Mouse (Mus musculus): ENCODE data around the gene Pabpn1l. TPM values are rescaled to one million over a fixed set of nuclear protein-coding genes. Genes with fewer than 3 reads are reported as not detected.

Gene Pabpn1l
- polyA plus RNA-seq, 1 experiment = not detected

DNA sequence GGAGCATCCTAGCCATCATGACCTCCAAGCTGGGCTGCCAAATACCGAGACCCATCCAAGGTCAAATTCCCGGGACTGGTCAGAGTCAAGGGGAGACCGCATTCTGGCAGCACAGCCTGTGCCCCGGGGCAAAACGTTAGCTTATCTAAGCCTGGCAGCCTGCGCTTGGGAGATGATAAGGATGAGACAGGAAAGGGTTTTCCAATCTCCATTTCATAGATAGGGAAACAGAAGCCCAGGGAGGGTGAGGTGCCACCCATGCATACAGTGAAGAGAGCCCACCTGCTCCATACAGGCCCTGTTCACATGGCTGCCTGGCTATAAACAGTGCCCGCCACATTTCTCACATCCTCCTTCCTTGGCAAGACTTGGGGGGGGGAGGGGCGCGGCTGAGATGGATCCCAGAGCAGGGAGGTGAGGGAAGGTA is 43.8 kb upstream of the Pabpn1l start:
- Histone ChIP-seq H3K27ac (ENCODE audit: control insufficient read depth, insufficient read depth, low read depth, low read length) (no peak overlapping the region), H3K4me1 (ENCODE audit: control insufficient read depth, insufficient read depth, low read length) (peaks cover 2% of the 10 kb centered on the region; the same call in 1 of the 2 replicates), H3K4me3 (ENCODE audit: control insufficient read depth, low read depth, low read length) (no peak overlapping the region), H3K36me3 (ENCODE audit: control insufficient read depth, insufficient read depth, low read length) (no peaks in the 10 kb centered on the region), H3K27me3 (ENCODE audit: control insufficient read depth, insufficient read depth, low read length) (no peaks in the 10 kb centered on the region)
- no peak for TF ChIP-seq POLR2A (IDR thresholded peaks at IDR 0.05; ENCODE audit: control insufficient read depth, low read depth, low read length)
- TF ChIP-seq CTCF (IDR thresholded peaks at IDR 0.05; ENCODE audit: control insufficient read depth, insufficient read depth, insufficient replicate concordance, low read depth, low read length) = no peak

DNA sequence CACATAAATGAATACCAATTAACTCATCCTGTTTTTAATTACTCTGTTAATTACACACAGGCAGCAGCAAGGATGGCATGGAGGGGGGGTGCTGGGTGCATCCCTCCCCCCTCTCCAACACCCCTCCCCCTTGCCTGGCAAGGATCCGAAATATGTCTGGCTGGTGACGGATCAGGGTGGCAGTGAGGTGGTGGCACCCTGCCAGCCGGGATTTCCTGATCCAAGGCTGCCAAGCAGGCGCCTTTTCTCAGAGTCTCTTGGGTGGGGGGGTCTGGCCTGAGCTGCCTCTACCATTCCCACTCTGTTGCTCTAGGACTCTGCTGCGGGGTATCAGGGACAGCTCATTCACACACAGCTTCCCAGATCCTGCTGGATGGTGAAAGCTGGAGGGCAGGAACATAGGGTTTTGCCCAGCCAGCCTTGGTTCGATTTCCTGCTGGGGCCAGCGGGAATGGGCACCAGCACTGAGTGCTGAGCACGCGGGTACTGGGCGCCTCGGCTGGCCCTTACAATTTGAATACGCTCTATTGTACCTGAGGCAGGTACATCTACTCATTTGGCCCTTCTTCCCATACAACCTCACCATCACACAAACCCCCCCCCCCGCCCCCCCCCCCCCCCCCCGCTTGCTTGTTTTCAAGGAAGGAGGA is 43.3 kb upstream of the Pabpn1l start:
- peaks cover 2% of the 10 kb centered on the region; the same call in 1 of the 2 replicates for H3K4me1 ChIP-seq (ENCODE audit: control insufficient read depth, insufficient read depth, low read length)
- no peaks in the 10 kb centered on the region for H3K36me3 ChIP-seq (ENCODE audit: control insufficient read depth, insufficient read depth, low read length)
- no peaks in the 10 kb centered on the region for H3K27me3 ChIP-seq (ENCODE audit: control insufficient read depth, insufficient read depth, low read length)
- no peak overlapping the region for H3K4me3 ChIP-seq (ENCODE audit: control insufficient read depth, low read depth, low read length)
- no peak overlapping the region for H3K27ac ChIP-seq (ENCODE audit: control insufficient read depth, insufficient read depth, low read depth, low read length)
- TF ChIP-seq CTCF (IDR thresholded peaks at IDR 0.05; ENCODE audit: control insufficient read depth, insufficient read depth, insufficient replicate concordance, low read depth, low read length) = no peak
- no peak for TF ChIP-seq POLR2A (IDR thresholded peaks at IDR 0.05; ENCODE audit: control insufficient read depth, low read depth, low read length)

DNA sequence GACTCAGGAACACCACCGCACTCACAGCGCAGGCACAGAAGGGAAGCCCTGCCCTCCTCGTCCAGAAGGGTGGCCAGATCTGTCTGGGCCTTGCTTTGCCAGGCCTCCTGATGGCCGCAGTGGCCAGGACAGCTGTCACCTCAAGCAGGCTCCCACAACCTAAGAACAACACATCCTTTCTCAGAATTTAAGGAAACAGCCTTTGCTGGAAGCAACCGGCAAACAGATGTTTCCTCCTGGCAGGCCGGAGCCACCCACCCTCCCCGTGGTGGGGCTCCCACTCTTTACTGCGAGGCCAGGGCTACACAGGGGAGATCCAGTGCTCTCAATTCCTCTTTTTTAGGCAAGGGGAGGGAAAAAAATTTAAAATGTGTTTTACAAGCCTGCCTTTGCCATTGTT is 42.7 kb upstream of the Pabpn1l start:
- Histone ChIP-seq H3K36me3 (ENCODE audit: control insufficient read depth, insufficient read depth, low read length) (no peaks in the 10 kb centered on the region), H3K4me3 (ENCODE audit: control insufficient read depth, low read depth, low read length) (no peak overlapping the region), H3K27me3 (ENCODE audit: control insufficient read depth, insufficient read depth, low read length) (no peaks in the 10 kb centered on the region), H3K4me1 (ENCODE audit: control insufficient read depth, insufficient read depth, low read length) (peaks cover 2% of the 10 kb centered on the region; the same call in 1 of the 2 replicates), H3K27ac (ENCODE audit: control insufficient read depth, insufficient read depth, low read depth, low read length) (peak overlapping the region; percentile 12; the same call in 1 of the 2 replicates)
- no peak for TF ChIP-seq CTCF (IDR thresholded peaks at IDR 0.05; ENCODE audit: control insufficient read depth, insufficient read depth, insufficient replicate concordance, low read depth, low read length)
- TF ChIP-seq POLR2A (IDR thresholded peaks at IDR 0.05; ENCODE audit: control insufficient read depth, low read depth, low read length) = no peak

DNA sequence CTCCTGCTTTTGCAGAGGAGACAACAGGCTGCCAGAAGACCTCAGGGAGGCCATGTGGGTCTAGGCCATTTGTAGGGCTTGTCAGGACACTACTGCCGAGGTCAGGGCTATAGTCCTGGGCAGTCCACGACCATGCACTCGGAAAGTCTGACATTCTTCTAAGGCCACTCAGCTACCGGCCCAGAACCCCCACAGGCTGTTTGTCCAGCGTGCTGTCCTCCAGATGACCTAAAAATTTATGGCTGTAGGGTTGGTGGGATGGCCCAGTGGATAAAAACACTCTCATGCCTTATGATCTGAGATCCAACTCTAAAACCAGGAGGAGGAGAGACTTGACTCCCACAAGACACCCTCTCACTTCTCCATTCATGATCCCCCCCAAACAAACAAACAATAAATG is 41.1 kb upstream of the Pabpn1l start:
- H3K36me3 ChIP-seq (ENCODE audit: control insufficient read depth, insufficient read depth, low read length) = no peaks in the 10 kb centered on the region
- no peak overlapping the region for H3K27ac ChIP-seq (ENCODE audit: control insufficient read depth, insufficient read depth, low read depth, low read length)
- peaks cover 2% of the 10 kb centered on the region; the same call in 1 of the 2 replicates for H3K4me1 ChIP-seq (ENCODE audit: control insufficient read depth, insufficient read depth, low read length)
- TF ChIP-seq POLR2A (IDR thresholded peaks at IDR 0.05; ENCODE audit: control insufficient read depth, low read depth, low read length) (no peak), CTCF (IDR thresholded peaks at IDR 0.05; ENCODE audit: control insufficient read depth, insufficient read depth, insufficient replicate concordance, low read depth, low read length) (no peak)
- H3K4me3 ChIP-seq (ENCODE audit: control insufficient read depth, low read depth, low read length) = no peak overlapping the region
- no peaks in the 10 kb centered on the region for H3K27me3 ChIP-seq (ENCODE audit: control insufficient read depth, insufficient read depth, low read length)

DNA sequence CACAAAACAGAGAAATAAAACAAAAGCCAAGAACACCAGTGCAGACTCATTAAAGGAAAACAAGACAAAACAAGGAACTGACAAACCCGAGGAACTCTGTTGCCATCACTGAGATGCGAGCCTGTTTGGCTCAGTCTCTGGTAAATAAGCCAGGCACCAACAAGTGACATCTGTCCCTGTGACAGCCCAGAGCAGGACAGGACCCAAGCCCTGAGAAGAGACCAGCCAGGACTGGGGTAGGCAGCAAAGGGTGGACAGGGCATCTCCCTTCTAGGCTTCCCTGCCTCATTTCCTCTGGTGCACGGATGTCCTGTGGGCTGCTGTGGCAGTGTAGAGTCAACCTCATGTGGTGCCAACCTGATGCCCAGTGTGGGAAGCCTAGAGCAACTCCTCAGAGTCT is 40.6 kb upstream of the Pabpn1l start:
- Histone ChIP-seq H3K27ac (ENCODE audit: control insufficient read depth, insufficient read depth, low read depth, low read length) (no peak overlapping the region), H3K4me1 (ENCODE audit: control insufficient read depth, insufficient read depth, low read length) (peaks cover 2% of the 10 kb centered on the region; the same call in 1 of the 2 replicates)

DNA sequence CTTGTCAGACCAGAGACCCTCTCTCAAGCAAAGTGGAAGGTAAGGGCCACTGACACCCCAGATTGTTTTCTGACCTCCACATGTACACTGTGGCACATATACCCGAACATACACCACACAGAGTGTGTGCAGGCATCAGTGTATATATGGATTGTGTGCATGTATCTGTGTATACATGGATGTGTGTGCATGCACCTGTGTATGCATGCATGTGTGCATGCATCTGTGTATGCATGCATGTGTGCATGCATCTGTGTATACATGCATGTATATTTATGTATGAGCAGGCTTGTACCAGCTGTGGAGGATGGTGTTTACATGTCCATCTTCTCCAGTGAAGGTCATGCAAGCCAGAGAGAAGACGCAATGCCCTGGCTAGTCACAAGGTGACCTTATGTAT is 39.4 kb upstream of the Pabpn1l start:
- Histone ChIP-seq H3K27me3 (ENCODE audit: control insufficient read depth, insufficient read depth, low read length) (no peaks in the 10 kb centered on the region), H3K27ac (ENCODE audit: control insufficient read depth, insufficient read depth, low read depth, low read length) (no peak overlapping the region), H3K4me3 (ENCODE audit: control insufficient read depth, low read depth, low read length) (no peak overlapping the region), H3K36me3 (ENCODE audit: control insufficient read depth, insufficient read depth, low read length) (no peaks in the 10 kb centered on the region), H3K4me1 (ENCODE audit: control insufficient read depth, insufficient read depth, low read length) (peaks cover 2% of the 10 kb centered on the region; the same call in 1 of the 2 replicates)
- TF ChIP-seq CTCF (IDR thresholded peaks at IDR 0.05; ENCODE audit: control insufficient read depth, insufficient read depth, insufficient replicate concordance, low read depth, low read length) = no peak

More for the DNA sequence above, 40.6 kb upstream of the Pabpn1l start:
- no peak overlapping the region for H3K4me3 ChIP-seq (ENCODE audit: control insufficient read depth, low read depth, low read length)
- no peaks in the 10 kb centered on the region for H3K27me3 ChIP-seq (ENCODE audit: control insufficient read depth, insufficient read depth, low read length)
- no peaks in the 10 kb centered on the region for H3K36me3 ChIP-seq (ENCODE audit: control insufficient read depth, insufficient read depth, low read length)
- TF ChIP-seq POLR2A (IDR thresholded peaks at IDR 0.05; ENCODE audit: control insufficient read depth, low read depth, low read length) (no peak), CTCF (IDR thresholded peaks at IDR 0.05; ENCODE audit: control insufficient read depth, insufficient read depth, insufficient replicate concordance, low read depth, low read length) (no peak)

DNA sequence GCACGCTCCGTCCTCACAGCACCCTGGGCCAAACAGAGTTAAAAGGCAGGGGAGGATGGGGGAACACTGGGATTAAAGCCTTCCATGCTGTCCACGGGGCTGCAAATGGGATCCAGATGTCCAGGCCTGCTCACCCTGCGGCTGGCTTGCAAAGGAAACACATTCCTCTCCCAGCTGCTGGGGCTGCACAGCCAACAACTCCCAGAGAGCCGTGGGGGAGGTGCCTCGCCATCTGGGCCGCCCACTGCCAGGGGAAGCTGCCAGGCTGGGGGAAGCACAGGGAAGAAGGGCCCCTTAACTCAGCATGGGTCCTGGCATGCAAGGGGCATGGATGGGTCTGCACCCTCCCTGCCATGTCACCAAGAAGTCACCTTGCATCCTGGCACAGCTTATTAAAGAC is 38.6 kb upstream of the Pabpn1l start:
- H3K27ac ChIP-seq (ENCODE audit: control insufficient read depth, insufficient read depth, low read depth, low read length) = no peak overlapping the region
- H3K36me3 ChIP-seq (ENCODE audit: control insufficient read depth, insufficient read depth, low read length) = no peaks in the 10 kb centered on the region
- H3K27me3 ChIP-seq (ENCODE audit: control insufficient read depth, insufficient read depth, low read length) = no peaks in the 10 kb centered on the region
- TF ChIP-seq POLR2A (IDR thresholded peaks at IDR 0.05; ENCODE audit: control insufficient read depth, low read depth, low read length) (no peak), CTCF (IDR thresholded peaks at IDR 0.05; ENCODE audit: control insufficient read depth, insufficient read depth, insufficient replicate concordance, low read depth, low read length) (no peak)
- no peak overlapping the region for H3K4me3 ChIP-seq (ENCODE audit: control insufficient read depth, low read depth, low read length)
- H3K4me1 ChIP-seq (ENCODE audit: control insufficient read depth, insufficient read depth, low read length) = peaks cover 2% of the 10 kb centered on the region; the same call in 1 of the 2 replicates
